Mouse (Mus musculus) midbrain, postnatal 0 days (tissue): ENCODE measurements around the gene Sf3a2. TPM values are rescaled to one million over a fixed set of nuclear protein-coding genes. Genes with fewer than 3 reads are reported as not detected.

Source experiments
- ATAC-seq: fragments of 200-750 bp; cut with Nextera tagmentation; 2 replicates; pipeline ENCODE4 v1.8.0; 2017; ENCODE audit warnings: moderate number of reproducible peaks, mild to moderate bottlenecking, moderate TSS enrichment, moderate library complexity; ENCODE audit not compliant: low FRiP score
- DNase-seq: peaks from one replicate; pipeline ENCODE4 v3.0.0-alpha.2; 2015; ENCODE audit warnings: low spot score
- H3K27ac ChIP-seq: fragments of 300-500 bp; sonication (generic); 2 replicates; pipeline ENCODE4 v1.5.1; 2014; ENCODE audit warnings: low read depth, mild to moderate bottlenecking, low read length, mixed read lengths
- H3K27me3 ChIP-seq: fragments of 300-500 bp; sonication (generic); 2 replicates; pipeline ENCODE4 v1.6.1; 2014; ENCODE audit warnings: low read length, control low read depth, mixed read lengths; ENCODE audit not compliant: insufficient read depth
- H3K36me3 ChIP-seq: fragments of 300-500 bp; sonication (generic); 2 replicates; pipeline ENCODE4 v1.6.1; 2014; ENCODE audit warnings: low read length, control low read depth, mixed read lengths; ENCODE audit not compliant: insufficient read depth
- H3K4me1 ChIP-seq: fragments of 300-500 bp; sonication (generic); 2 replicates; pipeline ENCODE4 v1.6.1; 2014; ENCODE audit warnings: mild to moderate bottlenecking, control low read depth, antibody characterized with exemption, low read length, mixed read lengths; ENCODE audit not compliant: insufficient read depth
- H3K4me2 ChIP-seq: fragments of 300-500 bp; sonication (generic); 2 replicates; pipeline ENCODE4 v1.6.1; 2014; ENCODE audit warnings: low read depth, mild to moderate bottlenecking, low read length, mixed read lengths; ENCODE audit not compliant: poor library complexity, severe bottlenecking
- H3K4me3 ChIP-seq: fragments of 300-500 bp; sonication (generic); 2 replicates; pipeline ENCODE4 v1.5.1; 2014; ENCODE audit warnings: low read depth, mild to moderate bottlenecking, low read length, moderate library complexity
- H3K9ac ChIP-seq: fragments of 300-500 bp; sonication (generic); replicated peaks from 2 replicates; pipeline ENCODE4 v1.6.1; 2014; ENCODE audit warnings: mild to moderate bottlenecking, low read length, moderate library complexity, mixed read lengths; ENCODE audit not compliant: poor library complexity, severe bottlenecking
- H3K9me3 ChIP-seq: fragments of 300-500 bp; sonication (generic); 2 replicates; pipeline ENCODE4 v1.6.1; 2016; ENCODE audit warnings: low read length, control low read depth
- CTCF ChIP-seq: IDR thresholded peaks from 2 replicates; pipeline ENCODE4 v1.5.1; 2016; ENCODE audit warnings: antibody characterized with exemption, mild to moderate bottlenecking
- WGBS: fragments of 180-500 bp; shearing (Covaris S2); extraction: QIAGEN DNeasy Blood & Tissue Kit; methylation state at CpG from one replicate; pipeline ENCODE4 v1.1.7; 2014; 5-methylcytosine and 5-hydroxymethylcytosine counted together
- polyA plus RNA-seq: library from polyadenylated mRNA; unstranded; fragments of >200 nt; fragmentation: Nextera tagmentation; extraction: Ambion mirVana; gene quantifications from 2 replicates; pipeline ENCODE4 v1.2.1, GENCODE M21; 2015
- total RNA-seq: library from RNA; depleted of rRNA; stranded (reverse); fragments of >200 nt; gene quantifications from 2 replicates; pipeline ENCODE4 v1.2.3, GENCODE M21; 2014

Sf3a2 gene
- total and polyA plus RNA-seq, 2 experiments from 2014 or later = 18.3 to 64.3 TPM

DNA sequence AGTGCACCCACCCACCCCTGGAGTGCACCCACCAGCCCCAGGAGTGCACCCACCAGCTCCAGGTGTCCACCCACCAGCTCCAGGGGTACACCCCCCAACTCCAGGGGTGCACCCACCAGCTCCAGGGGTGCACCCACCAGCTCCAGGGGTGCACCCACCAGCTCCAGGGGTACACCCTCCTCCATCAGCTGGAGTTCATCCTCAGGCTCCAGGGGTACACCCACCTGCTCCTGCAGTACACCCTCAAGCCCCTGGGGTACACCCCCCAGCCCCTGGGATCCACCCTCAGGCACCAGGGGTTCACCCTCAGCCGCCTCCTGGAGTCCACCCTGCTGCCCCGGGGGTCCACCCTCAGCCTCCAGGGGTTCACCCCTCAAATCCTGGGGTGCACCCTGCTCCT is 6.3 kb downstream of the Sf3a2 start:
- ATAC-seq = no peak
- WGBS = 95% methylated on average over 2 of the region's 2 CpGs
- no peak overlapping the region for H3K4me3 ChIP-seq
- no peak overlapping the region for H3K9ac ChIP-seq
- H3K27ac ChIP-seq = no peak overlapping the region
- no peak for DNase-seq
- H3K4me1 ChIP-seq = peaks cover 11% of the 10 kb centered on the region; the same call in 1 of the 2 replicates
- TF ChIP-seq CTCF = no peak
- no peaks in the 10 kb centered on the region for H3K9me3 ChIP-seq
- H3K27me3 ChIP-seq = no peaks in the 10 kb centered on the region
- no peak overlapping the region for H3K4me2 ChIP-seq
- peaks cover 43% of the 10 kb centered on the region for H3K36me3 ChIP-seq

DNA sequence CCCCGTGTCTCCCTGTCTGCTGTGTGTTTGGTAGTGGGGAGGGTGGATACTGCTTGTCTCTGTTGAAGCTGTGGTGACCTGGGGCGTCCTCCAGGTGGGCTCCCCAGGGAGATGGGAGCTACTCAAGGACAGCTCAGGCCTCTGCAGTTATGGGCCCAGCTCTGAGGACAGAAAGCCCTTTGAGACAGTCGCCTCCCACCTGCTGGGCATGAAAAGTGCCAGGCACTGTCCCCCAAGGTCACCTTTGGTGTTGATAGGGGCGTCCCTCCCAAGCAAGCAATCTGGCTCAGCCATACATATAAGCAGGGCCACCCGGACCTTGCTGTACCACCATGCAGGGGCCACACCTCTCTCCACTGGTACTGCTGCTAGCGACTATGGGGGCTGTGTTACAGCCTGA is 6.9 kb downstream of the Sf3a2 start, which contains the start of gene Amh:
Gene Amh (plus strand): TSS at position 328 of the 400 bp plus-strand sequence.
- H3K9ac ChIP-seq = no peak within 1 kb of the TSS
- no peaks in the 10 kb centered on the region for H3K27me3 ChIP-seq
- 0 out of 2 replicates have a peak, but pooled peaks cover 5% of the 10 kb centered on the region for H3K4me1 ChIP-seq
- H3K4me3 ChIP-seq = no peak within 1 kb of the TSS
- DNase-seq (no peak), ATAC-seq (no peak)
- 0 out of 2 replicates have a peak within 1 kb of the TSS, but pooled peaks have one; percentile 94 for H3K4me2 ChIP-seq
- WGBS = 68% methylated on average over 6 of the region's 6 CpGs
- no peak for TF ChIP-seq CTCF
- H3K9me3 ChIP-seq = no peaks in the 10 kb centered on the region
- no peak within 1 kb of the TSS for H3K27ac ChIP-seq
- peaks cover 43% of the 10 kb centered on the region for H3K36me3 ChIP-seq

DNA sequence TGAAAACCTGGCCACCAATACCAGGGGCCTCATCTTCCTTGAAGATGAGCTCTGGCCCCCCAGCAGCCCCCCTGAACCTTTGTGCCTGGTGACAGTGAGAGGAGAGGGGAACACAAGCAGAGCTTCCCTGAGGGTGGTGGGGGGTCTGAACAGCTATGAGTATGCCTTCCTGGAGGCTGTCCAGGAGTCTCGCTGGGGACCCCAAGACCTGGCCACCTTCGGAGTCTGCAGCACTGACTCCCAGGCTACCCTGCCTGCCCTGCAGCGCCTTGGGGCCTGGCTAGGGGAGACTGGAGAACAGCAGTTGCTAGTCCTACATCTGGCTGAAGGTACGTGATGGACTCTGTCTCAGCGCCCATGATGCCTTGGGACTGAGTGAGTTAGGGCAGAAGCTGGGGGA is 7.3 kb downstream of the Sf3a2 start:
- Histone ChIP-seq H3K4me2 (no peak overlapping the region), H3K4me1 (peaks cover 9% of the 10 kb centered on the region; the same call in 1 of the 2 replicates), H3K9me3 (no peaks in the 10 kb centered on the region), H3K36me3 (peaks cover 43% of the 10 kb centered on the region), H3K27me3 (no peaks in the 10 kb centered on the region), H3K27ac (no peak overlapping the region), H3K4me3 (no peak overlapping the region), H3K9ac (no peak overlapping the region)
- TF ChIP-seq CTCF = no peak
- WGBS = 74% methylated on average over 5 of the region's 5 CpGs
- DNase-seq (no peak), ATAC-seq (no peak)

DNA sequence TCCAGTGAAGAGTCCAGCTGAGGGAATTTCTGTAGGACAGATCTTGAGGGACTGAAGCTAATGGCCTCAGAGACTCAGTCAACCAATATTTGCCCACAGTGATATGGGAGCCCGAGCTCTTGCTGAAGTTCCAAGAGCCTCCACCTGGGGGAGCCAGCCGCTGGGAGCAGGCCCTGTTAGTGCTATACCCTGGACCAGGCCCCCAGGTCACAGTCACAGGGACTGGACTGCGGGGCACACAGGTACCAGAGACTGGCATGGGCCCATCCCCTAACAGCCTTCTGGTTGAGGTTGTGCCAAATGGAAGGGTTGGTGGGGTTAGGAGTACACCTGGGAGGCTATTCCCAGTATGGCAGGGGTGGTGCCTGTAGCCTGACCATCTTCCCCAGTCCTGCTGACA is 7.9 kb downstream of the Sf3a2 start:
- 15% methylated on average over 3 of the region's 3 CpGs for WGBS
- TF ChIP-seq CTCF = peak; percentile 79
- Histone ChIP-seq H3K27ac (no peak overlapping the region), H3K27me3 (no peaks in the 10 kb centered on the region), H3K4me1 (peaks cover 10% of the 10 kb centered on the region; the same call in 1 of the 2 replicates), H3K9ac (no peak overlapping the region), H3K4me2 (peak overlapping the region; percentile 94; the same call in 1 of the 2 replicates), H3K9me3 (no peaks in the 10 kb centered on the region), H3K36me3 (peaks cover 43% of the 10 kb centered on the region), H3K4me3 (no peak overlapping the region)
- ATAC-seq (no peak), DNase-seq (peak; percentile 67)

DNA sequence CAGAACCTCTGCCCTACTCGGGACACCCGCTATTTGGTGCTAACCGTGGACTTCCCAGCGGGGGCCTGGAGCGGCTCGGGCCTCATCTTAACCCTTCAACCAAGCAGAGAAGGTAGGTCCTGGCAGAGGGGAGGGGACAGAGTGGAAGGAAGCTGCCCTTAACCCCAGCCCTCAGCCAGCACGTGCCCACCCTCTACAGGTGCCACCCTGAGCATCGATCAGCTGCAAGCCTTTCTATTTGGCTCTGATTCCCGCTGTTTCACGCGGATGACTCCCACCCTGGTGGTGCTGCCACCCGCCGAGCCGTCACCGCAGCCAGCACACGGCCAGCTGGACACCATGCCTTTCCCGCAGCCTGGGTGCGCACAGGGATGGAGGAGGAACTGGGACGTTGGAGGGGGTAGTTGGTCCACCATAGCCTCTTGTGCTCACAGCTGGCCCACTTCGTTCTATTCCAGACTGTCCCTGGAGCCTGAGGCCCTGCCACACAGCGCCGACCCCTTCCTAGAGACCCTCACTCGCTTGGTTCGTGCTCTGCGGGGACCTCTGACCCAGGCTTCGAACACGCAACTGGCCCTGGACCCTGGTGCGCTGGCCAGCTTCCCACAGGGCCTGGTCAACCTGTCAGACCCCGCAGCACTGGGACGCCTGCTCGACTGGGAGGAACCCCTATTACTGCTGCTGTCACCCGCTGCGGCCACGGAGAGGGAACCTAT is 8.5 kb downstream of the Sf3a2 start:
- peaks cover 10% of the 10 kb centered on the region; the same call in 1 of the 2 replicates for H3K4me1 ChIP-seq
- DNase-seq (no peak), ATAC-seq (no peak; the same call in 1 of the 2 replicates)
- no peak for TF ChIP-seq CTCF
- 38% methylated on average over 32 of the region's 34 CpGs for WGBS
- peaks cover 37% of the 10 kb centered on the region for H3K36me3 ChIP-seq
- H3K27me3 ChIP-seq = no peaks in the 10 kb centered on the region
- H3K27ac ChIP-seq = peak overlapping the region; percentile 87
- no peaks in the 10 kb centered on the region for H3K9me3 ChIP-seq
- H3K4me3 ChIP-seq = peak overlapping the region; percentile 51
- H3K4me2 ChIP-seq = peak overlapping the region; percentile 94
- H3K9ac ChIP-seq = peak overlapping the region; percentile 86

DNA sequence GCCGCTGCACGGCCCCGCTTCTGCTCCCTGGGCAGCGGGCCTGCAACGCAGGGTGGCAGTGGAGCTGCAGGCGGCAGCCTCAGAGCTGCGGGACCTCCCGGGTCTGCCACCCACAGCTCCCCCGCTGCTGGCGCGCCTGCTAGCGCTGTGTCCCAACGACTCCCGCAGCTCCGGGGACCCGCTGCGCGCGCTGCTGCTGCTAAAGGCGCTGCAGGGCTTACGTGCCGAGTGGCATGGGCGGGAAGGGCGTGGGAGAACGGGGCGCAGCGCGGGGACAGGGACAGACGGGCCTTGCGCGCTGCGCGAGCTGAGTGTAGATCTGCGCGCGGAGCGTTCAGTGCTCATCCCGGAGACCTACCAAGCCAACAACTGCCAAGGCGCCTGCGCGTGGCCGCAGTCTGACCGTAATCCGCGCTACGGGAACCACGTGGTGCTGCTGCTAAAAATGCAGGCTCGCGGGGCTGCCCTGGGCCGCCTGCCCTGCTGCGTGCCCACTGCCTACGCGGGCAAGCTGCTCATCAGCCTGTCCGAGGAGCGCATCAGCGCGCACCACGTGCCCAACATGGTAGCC is 9.1 kb downstream of the Sf3a2 start:
- peak overlapping the region; percentile 94 for H3K4me2 ChIP-seq
- no peaks in the 10 kb centered on the region for H3K9me3 ChIP-seq
- DNase-seq (peak; percentile 90), ATAC-seq (peak; percentile 79)
- no peaks in the 10 kb centered on the region for H3K27me3 ChIP-seq
- H3K4me1 ChIP-seq = peaks cover 10% of the 10 kb centered on the region; the same call in 1 of the 2 replicates
- WGBS = under 1% methylated on average over 56 of the region's 58 CpGs
- peak overlapping the region; percentile 86 for H3K9ac ChIP-seq
- peak overlapping the region; percentile 51 for H3K4me3 ChIP-seq
- peaks cover 31% of the 10 kb centered on the region for H3K36me3 ChIP-seq
- peak; percentile 18; the same call in 1 of the 2 replicates for TF ChIP-seq CTCF
- peak overlapping the region; percentile 87 for H3K27ac ChIP-seq
